Mouse (Mus musculus): ENCODE results near the gene E2f2.

Gene E2f2

DNA sequence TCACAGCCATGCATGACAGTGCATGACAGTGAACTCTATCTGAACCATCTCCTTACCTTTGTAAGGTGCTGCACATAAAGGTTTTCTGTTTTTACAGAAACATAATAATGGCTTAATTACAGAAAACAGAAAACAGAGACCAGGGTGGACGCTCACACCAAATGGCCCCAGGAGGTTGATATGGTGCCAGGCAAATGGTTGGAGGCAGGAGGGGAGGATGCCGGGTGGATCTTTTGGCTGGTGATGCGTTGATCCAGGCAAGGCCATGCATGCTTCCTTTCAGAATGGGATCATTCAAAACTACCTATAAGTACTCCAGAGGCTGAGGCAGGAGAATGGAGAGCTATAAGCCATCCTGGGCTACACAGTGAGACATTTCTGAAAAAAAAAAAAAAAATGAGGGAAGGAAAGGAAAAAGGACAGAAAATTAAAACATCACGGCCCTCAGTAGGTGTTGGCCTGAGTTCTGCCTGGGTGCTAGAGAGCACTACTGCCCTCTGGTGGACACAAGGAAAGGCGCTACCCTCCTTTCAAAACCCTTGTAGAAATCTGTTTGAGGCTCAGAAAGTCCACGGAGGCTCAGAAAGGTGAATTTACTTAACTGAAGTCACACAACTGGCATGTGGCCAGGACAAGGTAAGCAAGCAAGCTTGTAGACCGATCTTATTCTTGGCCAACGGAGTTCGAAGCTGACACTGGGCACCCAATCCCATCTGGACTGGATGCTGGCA lies 27.5 kb downstream of the E2f2 start:
- DNase-seq (ENCODE audit: extremely low spot score, low spot score) = no peak

DNA sequence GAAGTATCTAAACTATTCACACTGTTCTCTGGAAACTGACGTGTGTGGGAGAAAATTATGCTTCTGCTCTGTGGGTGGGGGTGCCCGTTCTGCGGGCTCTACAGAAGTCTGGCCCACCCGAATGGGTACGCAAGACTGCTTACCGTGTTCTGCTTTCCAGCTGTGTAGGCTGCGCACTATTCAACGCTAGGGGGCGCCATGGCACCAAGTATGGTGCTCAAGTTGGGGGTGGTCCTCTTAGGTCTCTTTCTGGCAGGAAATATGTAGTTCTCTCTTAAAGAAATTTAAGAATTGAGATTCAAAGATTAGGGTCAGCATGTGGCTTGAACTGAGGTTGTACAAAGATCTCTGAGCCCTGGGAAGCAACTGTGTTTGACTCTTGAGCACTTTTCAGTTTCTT lies 30.3 kb downstream of the E2f2 start:
- peak; percentile 87 for DNase-seq (ENCODE audit: extremely low spot score, low spot score)

GRCm38 (mm10) chr4:136204775-136205174 lies 32.6 kb downstream of the E2f2 start:
- DNase-seq (ENCODE audit: extremely low spot score, low spot score) = no peak

DNA sequence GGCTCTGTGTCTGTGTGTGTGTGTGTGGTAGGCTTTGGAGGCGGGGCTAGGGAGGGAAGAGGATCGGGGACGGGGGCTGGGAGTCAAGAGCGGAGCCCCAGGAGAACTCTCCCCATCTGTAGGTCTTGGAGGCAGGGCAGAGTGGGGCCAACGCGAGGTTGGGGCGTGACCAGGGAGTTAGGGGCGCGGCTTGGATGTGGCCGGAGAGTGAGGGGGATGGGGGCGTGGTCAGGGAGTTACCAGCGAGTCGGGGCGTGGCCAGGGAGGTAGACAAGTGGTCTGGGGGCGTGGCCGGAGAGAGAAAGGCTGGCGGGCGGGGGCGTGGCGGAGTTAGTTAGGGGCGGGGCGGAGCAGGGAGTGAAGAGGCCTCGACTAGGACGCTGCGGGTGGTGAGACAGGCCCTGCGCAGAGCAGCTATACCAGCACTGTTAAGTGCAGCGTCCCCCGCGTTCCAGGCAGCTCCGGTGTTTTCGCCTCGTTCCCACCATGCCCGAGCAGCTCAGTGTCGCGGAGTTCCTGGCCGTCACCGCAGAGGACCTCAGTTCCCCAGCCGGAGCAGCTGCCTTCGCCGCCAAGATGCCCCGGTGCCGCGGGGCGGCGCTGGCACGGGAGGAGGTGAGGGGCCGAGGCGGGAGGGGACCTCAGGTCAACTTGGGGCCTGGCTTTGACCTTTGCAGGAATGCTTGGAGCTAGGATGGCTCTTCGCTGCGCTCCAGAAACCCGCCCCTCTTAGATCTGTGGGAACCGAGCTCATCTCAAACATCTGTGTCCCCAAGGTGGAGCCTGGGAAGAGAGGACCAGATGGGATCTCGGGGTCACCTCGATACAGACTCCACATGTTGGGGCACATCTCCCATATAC lies 34.1 kb downstream of the E2f2 start, which contains the start of gene Asap3:
Gene Asap3, plus strand, starts transcription at position 333 of the 861 bp plus-strand sequence.
- peak; percentile 100 for DNase-seq (ENCODE audit: extremely low spot score, low spot score)

DNA sequence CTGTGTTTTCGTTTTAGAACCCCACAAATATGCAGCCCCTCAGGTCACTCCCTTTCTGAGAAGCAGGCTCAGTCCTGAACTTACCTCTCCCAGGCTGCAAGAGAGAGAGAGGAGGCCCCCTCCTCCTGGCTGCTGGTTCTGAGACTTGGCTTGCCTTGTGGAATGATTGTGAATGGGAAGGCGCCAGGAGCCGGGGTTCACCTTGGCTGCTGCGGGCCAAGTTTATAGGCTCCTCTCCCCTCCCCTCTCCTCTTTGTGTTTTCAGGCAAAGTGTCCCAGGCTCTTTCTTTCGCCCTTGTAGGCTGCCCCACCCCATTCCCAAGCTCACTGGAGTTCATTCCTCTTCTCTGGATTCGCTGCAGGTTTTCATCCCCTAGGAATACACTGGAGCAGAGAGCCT lies 34.7 kb downstream of the E2f2 start:
- DNase-seq (ENCODE audit: extremely low spot score, low spot score) = no peak

DNA sequence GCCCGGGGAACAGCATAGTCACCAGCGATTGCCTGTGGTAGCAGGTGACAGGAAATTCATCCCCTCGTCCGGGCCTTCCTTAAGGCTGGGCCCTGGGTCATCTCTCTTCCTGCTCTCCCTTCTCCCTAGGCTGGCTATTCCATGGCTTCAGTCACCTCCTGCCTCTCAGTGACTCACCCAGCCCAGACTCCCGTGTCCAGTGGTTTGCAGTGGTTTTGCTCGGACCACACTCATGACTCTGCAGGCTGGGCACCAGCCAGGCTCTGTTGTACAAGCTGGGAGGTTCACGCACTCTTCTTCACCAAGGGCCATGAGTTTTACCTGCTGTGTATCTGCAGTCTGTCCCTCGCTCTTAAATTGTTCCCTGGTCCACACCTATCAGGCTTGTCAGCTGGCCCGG lies 38.7 kb downstream of the E2f2 start:
- no peak for DNase-seq (ENCODE audit: extremely low spot score, low spot score)

DNA sequence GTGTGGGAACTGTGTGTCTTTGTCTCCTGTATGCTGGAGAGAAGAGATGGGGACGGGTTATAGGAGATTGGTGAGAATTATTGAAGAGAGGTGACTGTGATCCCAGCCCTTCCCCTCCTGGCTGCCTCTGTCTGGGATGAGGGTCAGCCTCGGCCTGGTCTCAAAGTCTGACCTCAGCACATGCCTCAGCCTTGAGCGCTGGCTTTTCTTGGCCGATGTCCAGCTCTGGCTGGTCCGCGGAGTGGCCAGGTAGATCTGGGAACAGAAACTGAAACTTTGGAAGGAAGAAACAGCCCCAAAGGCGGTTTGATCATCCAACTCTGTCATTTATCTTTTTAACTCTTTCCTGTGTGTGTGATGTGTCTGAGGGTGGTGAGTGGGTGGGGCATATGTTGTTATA lies 41.4 kb downstream of the E2f2 start:
- no peak for DNase-seq (ENCODE audit: extremely low spot score, low spot score)

DNA sequence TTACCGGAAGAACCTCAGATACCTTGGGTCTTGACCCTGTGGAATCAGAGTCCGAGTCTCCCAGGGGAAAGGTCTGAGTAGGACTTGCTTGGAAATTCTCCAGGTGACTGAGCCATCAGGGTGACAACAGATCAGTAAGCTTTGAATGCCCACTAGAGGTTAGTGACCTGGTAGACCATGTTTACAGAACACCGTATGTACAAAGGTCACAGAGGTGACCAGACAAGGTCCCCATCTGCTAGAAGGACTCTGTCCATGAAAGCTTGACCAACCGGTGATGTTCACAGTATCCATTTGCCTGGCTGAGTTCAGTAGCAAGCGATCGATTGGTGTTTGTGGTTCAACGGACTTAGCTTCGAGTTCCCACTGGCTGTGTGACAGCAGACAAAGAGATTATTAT lies 42.6 kb downstream of the E2f2 start:
- DNase-seq (ENCODE audit: extremely low spot score, low spot score) = no peak

GRCm38 (mm10) chr4:136215576-136215975 lies 43.4 kb downstream of the E2f2 start:
- DNase-seq (ENCODE audit: extremely low spot score, low spot score) = no peak

- no peak for DNase-seq (ENCODE audit: extremely low spot score, low spot score)
Measured at GRCm38 (mm10) chr4:136217063-136217462, 44.9 kb downstream of the E2f2 start.

- peak; percentile 52 for DNase-seq (ENCODE audit: extremely low spot score, low spot score)
Measured at GRCm38 (mm10) chr4:136218595-136219214, 46.5 kb downstream of the E2f2 start.

GRCm38 (mm10) chr4:136220133-136220775 lies 48.1 kb downstream of the E2f2 start:
- no peak for DNase-seq (ENCODE audit: extremely low spot score, low spot score)

- no peak for DNase-seq (ENCODE audit: extremely low spot score, low spot score)
Measured at GRCm38 (mm10) chr4:136223549-136224239, 51.5 kb downstream of the E2f2 start.

DNA sequence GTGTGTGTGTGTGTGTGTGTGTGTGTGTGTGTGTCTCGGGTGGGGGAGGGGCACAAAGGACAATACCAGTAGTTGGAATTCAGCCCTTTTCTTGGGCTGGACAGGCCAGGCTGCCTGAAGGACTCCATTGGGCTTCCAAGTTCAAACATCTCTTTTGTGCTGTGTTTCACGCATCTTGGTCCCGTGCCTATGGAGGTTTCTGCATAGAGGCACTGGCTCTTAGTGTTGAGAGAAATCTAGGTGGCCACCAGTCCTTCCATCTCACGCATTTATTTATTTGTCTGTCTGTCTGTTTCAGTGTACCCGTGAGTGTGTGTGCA lies 52.0 kb downstream of the E2f2 start:
- DNase-seq (ENCODE audit: extremely low spot score, low spot score) = no peak

DNA sequence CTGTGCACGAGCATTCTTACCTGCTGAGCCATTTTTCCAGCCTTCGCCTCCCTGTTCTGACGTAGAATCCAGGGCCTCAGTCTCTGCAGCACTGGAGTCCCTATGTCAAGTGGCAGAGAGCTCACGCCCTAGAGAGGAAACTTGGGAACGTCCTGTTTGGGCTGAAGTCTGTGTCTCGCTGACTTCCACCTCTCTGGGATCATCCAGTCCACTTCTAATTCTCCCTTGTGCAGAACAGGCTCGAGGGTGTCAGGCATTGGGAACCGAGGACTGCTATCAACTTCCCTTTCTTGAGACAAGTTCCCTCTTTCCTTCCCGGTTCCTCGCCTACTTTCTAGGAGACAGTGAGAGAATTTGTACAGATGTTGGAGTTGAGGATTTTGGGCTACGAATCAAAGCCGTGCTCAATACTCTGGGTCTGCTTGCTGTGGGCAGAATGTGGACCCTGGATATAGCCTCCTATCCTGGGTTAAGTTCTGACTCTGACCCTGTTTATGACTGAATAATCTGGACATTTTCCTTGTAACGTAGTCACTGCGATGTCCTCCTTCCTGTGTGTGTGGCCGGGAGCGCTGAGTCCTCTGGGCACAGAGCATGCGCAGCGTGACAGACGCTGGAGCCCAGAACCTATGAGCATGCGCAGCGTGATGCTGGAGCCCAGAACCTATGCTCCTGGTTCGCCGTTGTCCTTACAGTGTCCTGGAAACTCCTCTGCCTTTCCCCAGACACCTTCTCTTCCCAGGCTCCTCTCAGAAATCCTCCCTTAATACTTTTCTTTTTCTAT lies 52.7 kb downstream of the E2f2 start:
- DNase-seq (ENCODE audit: extremely low spot score, low spot score) = no peak

DNA sequence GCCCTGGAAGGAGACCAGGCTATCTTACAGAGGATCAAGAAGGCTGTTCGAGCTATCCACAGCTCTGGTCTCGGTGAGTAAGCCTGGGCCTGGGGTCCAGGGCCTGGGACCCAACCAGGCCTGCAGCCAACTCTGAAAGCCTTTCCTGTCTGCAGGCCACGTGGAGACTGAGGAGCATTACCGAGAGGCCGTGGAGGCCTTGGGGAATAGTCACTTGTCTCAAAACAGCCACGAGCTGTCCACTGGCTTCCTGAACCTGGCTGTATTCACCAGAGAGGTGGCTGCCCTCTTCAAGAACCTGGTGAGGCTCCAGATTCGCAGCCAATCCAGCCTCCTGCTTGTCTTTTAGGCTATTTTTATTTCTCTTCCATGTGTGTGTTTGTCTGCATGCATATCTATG lies 55.2 kb downstream of the E2f2 start:
- no peak for DNase-seq (ENCODE audit: extremely low spot score, low spot score)

DNA sequence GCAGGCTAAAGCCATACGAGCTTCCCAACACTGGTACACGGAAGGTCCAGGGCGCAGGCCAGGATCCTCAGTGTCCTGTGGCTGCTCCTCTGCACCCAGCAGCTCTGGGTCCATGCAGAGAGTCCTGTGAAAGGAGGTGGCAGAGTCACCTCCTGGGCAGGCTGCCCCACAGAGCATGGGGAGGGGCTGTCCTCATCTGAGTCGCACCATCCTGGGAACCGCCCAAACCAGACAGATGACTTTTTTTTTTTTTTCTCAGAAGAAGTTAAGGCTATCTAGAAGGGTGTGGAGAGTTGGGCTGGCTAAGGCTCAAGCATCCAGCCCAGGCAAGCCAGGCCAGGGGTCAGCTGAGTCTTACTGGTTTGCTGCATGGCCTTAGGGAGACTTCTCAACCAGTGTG lies 56.4 kb downstream of the E2f2 start:
- no peak for DNase-seq (ENCODE audit: extremely low spot score, low spot score)

- no peak for DNase-seq (ENCODE audit: extremely low spot score, low spot score)
Measured at GRCm38 (mm10) chr4:136238669-136239068, 66.5 kb downstream of the E2f2 start.

DNA sequence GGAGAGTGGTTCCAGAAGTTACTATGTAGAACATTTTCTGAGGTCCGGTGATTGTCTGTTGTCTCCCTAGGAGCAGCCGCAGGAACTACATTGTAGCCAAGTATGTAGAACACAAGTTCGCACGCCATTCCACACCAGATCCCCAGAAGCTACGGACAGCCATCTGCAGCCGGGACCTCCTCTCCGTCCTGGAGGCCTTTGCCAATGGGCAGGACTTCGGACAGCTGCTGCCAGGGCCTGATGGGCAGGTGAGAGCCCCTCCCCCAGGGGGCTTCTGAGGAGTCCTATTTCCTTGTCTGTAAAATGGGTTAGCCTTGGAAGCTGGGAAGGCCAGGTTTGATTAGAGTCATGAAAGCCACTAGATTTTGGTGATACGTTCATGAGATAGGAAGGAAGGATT lies 66.9 kb downstream of the E2f2 start:
- no peak for DNase-seq (ENCODE audit: extremely low spot score, low spot score)

GRCm38 (mm10) chr4:136239622-136240021 lies 67.4 kb downstream of the E2f2 start:
- peak; percentile 76 for DNase-seq (ENCODE audit: extremely low spot score, low spot score)
